Mouse (Mus musculus) limb, embryonic 10.5 days (tissue): ENCODE data around the gene Sord. TPM values are rescaled to one million over a fixed set of nuclear protein-coding genes. Genes with fewer than 3 reads are reported as not detected.

ENCODE experiments used
- DNase-seq: peaks from one replicate; pipeline ENCODE4 v3.0.0-alpha.2; 2017; ENCODE audit warnings: low spot score
- H3K27ac ChIP-seq: fragments of 300-500 bp; sonication (generic); 2 replicates; pipeline ENCODE4 v1.5.1; 2016; ENCODE audit warnings: mild to moderate bottlenecking
- H3K27me3 ChIP-seq: fragments of 300-500 bp; sonication (generic); 2 replicates; pipeline ENCODE4 v1.6.1; 2016; ENCODE audit warnings: low read depth, mild to moderate bottlenecking; ENCODE audit not compliant: poor library complexity, severe bottlenecking
- H3K36me3 ChIP-seq: fragments of 300-500 bp; sonication (generic); 2 replicates; pipeline ENCODE4 v1.6.1; 2016; ENCODE audit warnings: mild to moderate bottlenecking, moderate library complexity
- H3K4me1 ChIP-seq: fragments of 300-500 bp; sonication (generic); 2 replicates; pipeline ENCODE4 v1.6.1; 2016
- H3K4me3 ChIP-seq: fragments of 300-500 bp; sonication (generic); 2 replicates; pipeline ENCODE4 v1.5.1; 2016; ENCODE audit warnings: mild to moderate bottlenecking, moderate library complexity
- H3K9me3 ChIP-seq: fragments of 300-500 bp; sonication (generic); replicated peaks from 2 replicates; pipeline ENCODE4 v1.6.1; 2016; ENCODE audit warnings: mild to moderate bottlenecking
- WGBS: fragments of 180-500 bp; shearing (Covaris S2); methylation state at CpG from one replicate; pipeline ENCODE4 v1.1.7; 2016; 5-methylcytosine and 5-hydroxymethylcytosine counted together
- polyA plus RNA-seq: library from polyadenylated mRNA; unstranded; fragments of >200 nt; fragmentation: Nextera tagmentation; extraction: Ambion mirVana; gene quantifications from 2 replicates; pipeline ENCODE4 v1.2.1, GENCODE M21; 2016

The Sord gene
- polyA plus RNA-seq, 1 experiment from 2014 or later, result 15.4 TPM

DNA sequence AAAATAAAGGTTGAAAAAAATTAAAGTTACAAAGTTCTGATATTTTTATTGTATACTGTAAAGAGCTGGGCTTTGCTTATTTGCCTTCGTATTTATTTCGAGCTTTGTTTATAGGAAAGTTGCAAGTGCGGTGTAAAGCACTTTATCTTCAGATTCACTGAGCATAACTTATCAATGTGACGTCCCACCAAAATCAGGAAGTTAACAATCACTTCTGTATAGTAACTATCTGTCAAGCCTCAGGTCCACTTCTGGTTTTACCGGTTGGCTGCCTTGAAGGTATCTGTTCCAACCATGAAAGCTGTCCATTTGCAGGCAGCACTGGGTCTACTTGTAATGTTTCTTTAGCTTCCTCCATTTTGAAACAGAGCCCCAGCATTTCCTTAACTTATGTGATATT is 12.3 kb upstream of the Sord start:
- Histone ChIP-seq H3K4me1 (no peaks in the 10 kb centered on the region), H3K27ac (no peak overlapping the region), H3K9me3 (no peaks in the 10 kb centered on the region), H3K36me3 (no peaks in the 10 kb centered on the region), H3K4me3 (no peak overlapping the region), H3K27me3 (no peaks in the 10 kb centered on the region)
- no peak for DNase-seq
- 86% methylated on average over 5 of the region's 5 CpGs for WGBS

DNA sequence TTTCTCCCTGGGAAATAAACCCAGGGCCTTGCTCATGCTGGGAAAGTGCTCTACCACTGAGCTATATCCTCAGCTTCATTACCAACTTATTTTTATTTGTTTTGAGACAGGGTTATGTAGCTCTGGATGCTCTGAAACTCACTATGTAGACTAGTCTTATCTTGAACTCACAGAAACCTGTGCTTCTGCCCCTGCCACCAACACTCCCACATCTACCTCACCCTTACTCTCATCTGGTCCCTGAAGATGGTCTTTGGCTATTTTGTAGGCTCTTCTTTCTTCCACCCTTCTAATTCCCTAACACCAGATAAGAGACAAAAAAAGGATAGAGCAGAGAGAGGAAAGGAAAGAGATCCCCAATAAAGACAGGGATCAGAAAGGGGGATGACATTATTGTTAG is 10.9 kb upstream of the Sord start:
- H3K4me3 ChIP-seq, result no peak overlapping the region
- H3K27ac ChIP-seq, result no peak overlapping the region
- no peak for DNase-seq
- H3K4me1 ChIP-seq, result no peaks in the 10 kb centered on the region
- no peaks in the 10 kb centered on the region for H3K27me3 ChIP-seq
- no peaks in the 10 kb centered on the region for H3K9me3 ChIP-seq
- H3K36me3 ChIP-seq, result no peaks in the 10 kb centered on the region

DNA sequence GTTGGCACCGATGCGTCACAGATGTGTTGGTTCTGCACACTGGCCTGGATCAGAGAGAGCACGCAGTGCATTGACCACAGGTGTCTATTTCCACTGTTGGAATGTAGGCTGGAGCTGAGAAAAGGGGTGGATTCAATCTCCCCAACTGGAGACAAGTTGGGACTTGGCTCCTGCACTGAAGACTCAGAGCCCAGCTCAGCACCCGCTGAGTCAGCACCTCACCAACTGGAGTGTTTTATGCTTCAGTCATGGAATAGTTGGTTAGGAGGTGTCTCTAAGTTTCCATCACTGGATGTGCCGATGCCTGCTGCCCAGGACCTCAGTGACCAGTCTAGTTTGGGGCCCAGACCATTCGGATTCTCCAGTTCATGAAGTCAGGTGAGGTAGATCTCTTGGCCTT is 4.2 kb upstream of the Sord start:
- no peak for DNase-seq
- Histone ChIP-seq H3K9me3 (no peaks in the 10 kb centered on the region), H3K4me1 (peaks cover 11% of the 10 kb centered on the region), H3K27me3 (0 out of 2 replicates have a peak, but pooled peaks cover 2% of the 10 kb centered on the region), H3K27ac (no peak overlapping the region), H3K36me3 (no peaks in the 10 kb centered on the region), H3K4me3 (no peak overlapping the region)
- 87% methylated on average over 6 of the region's 6 CpGs for WGBS

DNA sequence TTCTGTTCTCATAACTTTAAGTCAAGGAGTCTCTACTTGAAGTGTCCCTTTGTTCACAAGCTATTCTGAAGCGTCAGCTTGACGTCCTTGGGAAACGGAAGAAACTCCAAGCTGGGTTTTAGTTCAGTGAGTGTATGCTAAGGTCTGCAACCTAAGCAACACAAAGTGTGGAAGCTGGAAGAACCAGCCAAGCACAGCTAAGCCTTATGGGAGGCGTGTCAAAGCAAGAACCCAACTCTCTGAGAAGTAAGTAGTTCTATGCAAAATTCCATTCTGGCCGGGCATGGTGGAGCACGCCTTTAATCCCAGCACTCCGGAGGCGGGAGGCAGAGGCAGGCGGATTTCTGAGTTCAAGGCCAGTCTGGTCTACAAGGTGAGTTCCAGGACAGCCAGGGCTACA is 2.9 kb upstream of the Sord start:
- Histone ChIP-seq H3K36me3 (no peaks in the 10 kb centered on the region), H3K4me1 (peaks cover 11% of the 10 kb centered on the region), H3K9me3 (no peaks in the 10 kb centered on the region), H3K27ac (no peak overlapping the region), H3K27me3 (0 out of 2 replicates have a peak, but pooled peaks cover 4% of the 10 kb centered on the region), H3K4me3 (no peak overlapping the region)
- 85% methylated on average over 9 of the region's 9 CpGs for WGBS
- no peak for DNase-seq

DNA sequence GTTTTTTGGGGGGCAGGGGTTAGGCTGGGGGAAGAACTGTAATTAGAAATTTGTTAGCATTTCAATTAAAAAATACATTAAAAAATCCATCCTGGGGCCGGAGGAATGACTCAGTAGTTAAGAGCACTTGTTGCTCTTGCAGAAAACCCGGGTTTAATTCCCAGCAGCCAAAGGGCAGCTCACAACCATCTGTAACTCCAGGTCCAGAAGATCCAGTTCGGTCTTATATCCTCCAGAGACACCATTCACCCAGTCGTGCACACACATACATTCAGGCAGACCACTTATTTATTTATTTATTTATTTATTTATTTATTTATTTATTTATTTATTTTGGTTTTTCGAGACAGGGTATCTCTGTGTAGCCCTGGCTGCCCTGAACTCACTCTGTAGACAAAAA is 1.2 kb upstream of the Sord start:
- no peak overlapping the region for H3K27ac ChIP-seq
- DNase-seq, result no peak
- 65% methylated on average over 5 of the region's 5 CpGs for WGBS

DNA sequence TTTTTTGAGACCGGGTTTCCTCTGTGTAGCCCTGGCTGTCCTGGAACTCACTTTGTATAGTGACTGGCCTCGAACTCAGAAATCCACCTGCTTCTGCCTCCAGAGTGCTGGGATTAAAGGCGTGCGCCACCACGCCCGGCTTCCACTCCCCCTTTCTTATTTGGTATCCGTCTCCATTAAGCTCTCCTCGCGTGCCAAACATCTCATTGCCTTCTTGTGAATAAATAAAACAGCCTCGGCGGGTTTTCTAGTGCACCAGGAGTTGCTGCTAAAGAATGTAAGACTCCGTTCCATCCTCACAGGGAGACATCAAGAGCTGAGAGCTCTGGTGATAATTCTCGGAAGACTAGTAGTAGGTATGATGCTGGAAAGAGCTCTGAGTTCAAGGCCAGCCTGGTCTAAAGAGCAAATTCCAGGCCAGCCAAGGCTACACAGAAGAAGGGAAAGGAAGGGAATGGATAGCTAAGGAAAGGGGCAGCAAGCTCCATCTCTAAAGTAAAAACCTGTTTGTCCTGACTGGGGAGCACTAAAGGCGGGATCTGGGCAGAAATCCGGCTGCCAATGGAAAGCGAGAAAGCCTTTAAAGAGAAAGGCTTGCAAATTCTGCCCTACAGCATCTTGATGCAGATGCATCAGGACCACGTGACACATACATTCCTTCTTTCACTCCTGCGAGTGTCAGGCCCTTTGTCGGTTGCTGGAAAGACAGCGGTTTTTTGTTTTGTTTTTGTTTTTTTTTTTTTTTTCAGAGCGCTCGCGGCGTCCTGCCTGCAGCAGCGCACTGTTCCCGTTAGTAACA is 591 bp upstream of the Sord start:
- peak; percentile 49 for DNase-seq
- Histone ChIP-seq H3K27ac (peak overlapping the region; percentile 68; the same call in 1 of the 2 replicates), H3K4me3 (peak overlapping the region; percentile 61), H3K27me3 (0 out of 2 replicates have a peak, but pooled peaks cover 4% of the 10 kb centered on the region), H3K4me1 (peaks cover 11% of the 10 kb centered on the region), H3K36me3 (no peaks in the 10 kb centered on the region), H3K9me3 (no peaks in the 10 kb centered on the region)
- 9% methylated on average over 26 of the region's 26 CpGs for WGBS

More for the DNA sequence above, 1.2 kb upstream of the Sord start:
- Histone ChIP-seq H3K9me3 (no peaks in the 10 kb centered on the region), H3K27me3 (0 out of 2 replicates have a peak, but pooled peaks cover 4% of the 10 kb centered on the region), H3K36me3 (no peaks in the 10 kb centered on the region), H3K4me3 (no peak overlapping the region), H3K4me1 (peaks cover 11% of the 10 kb centered on the region)

DNA sequence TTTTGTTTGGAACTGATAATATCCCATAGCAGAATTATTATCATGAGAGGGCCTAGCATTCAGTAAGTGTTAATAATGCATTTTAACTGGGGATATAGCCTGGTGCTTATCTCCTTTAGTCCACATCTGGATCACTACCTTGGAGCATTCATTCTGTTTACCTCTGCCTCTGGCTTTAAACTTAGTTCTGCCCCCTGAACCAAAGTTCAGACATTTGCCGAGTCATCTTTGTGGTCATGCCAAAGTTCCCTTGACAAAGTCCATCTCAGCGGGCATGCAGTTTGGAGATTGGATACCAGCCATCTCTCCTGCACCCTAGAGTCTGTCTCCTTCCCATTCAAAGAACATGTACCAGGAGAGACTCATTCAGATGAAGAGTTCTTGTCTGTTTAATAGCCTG is 876 bp downstream of the Sord start:
- Histone ChIP-seq H3K4me1 (peaks cover 11% of the 10 kb centered on the region), H3K27ac (no peak overlapping the region), H3K36me3 (no peaks in the 10 kb centered on the region), H3K9me3 (no peaks in the 10 kb centered on the region), H3K4me3 (peak overlapping the region; percentile 61; the same call in 1 of the 2 replicates), H3K27me3 (0 out of 2 replicates have a peak, but pooled peaks cover 4% of the 10 kb centered on the region)
- no peak for DNase-seq
- WGBS, result 81% methylated on average over 2 of the region's 2 CpGs

DNA sequence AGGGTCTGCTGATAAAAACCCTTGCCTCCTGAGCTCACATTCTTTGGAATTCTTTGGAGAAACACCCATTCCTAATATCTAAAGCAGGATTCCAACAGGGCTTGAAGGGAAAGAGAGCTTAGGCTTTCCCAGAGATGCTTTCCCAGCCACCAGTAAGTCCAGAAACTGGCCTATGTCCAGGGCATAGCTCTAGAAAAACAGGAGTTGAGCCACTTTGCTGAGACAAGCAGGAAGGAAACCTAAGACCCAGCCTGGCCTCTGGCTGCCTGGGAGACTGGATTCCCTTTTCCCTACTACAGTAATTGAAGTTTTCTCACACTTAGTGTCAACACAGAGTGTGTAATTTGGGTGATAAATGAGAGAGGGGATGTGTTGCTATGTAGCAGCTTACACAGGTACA is 1.8 kb downstream of the Sord start:
- no peak for DNase-seq
- H3K27me3 ChIP-seq, result 0 out of 2 replicates have a peak, but pooled peaks cover 4% of the 10 kb centered on the region
- H3K4me3 ChIP-seq, result no peak overlapping the region
- H3K27ac ChIP-seq, result no peak overlapping the region
- H3K36me3 ChIP-seq, result no peaks in the 10 kb centered on the region
- H3K9me3 ChIP-seq, result no peaks in the 10 kb centered on the region
- peaks cover 11% of the 10 kb centered on the region for H3K4me1 ChIP-seq

DNA sequence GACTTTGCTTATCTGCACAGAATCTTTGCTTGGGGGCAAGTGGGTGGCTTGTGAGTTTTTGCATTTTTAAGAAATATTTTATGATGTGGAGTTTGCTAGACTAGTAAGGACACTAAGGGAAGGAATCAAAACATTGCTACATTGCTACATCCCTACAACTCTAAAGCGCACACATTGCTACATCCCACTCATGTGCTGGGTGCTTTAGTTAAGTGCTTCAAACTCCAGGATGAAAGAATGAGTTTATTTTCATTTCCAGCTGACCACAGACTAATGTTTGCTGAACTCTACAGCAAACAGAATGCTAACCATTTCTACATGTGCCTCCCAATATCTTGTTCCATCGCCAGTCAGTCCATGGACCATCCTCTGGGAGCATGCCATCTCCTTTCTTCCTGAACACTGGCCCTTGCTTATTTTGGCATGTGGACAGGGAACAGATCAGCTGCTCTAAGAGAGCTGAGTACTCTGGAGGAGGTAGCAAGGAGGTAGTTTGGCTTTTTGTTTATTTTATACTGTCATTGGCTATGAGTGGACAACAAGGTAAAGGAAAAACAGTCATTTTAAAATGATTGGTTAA is 3.4 kb downstream of the Sord start:
- Histone ChIP-seq H3K9me3 (no peaks in the 10 kb centered on the region), H3K27me3 (0 out of 2 replicates have a peak, but pooled peaks cover 4% of the 10 kb centered on the region), H3K4me3 (no peak overlapping the region), H3K27ac (no peak overlapping the region), H3K4me1 (peaks cover 11% of the 10 kb centered on the region), H3K36me3 (no peaks in the 10 kb centered on the region)
- DNase-seq, result no peak
- WGBS, result 94% methylated on average over 2 of the region's 2 CpGs

DNA sequence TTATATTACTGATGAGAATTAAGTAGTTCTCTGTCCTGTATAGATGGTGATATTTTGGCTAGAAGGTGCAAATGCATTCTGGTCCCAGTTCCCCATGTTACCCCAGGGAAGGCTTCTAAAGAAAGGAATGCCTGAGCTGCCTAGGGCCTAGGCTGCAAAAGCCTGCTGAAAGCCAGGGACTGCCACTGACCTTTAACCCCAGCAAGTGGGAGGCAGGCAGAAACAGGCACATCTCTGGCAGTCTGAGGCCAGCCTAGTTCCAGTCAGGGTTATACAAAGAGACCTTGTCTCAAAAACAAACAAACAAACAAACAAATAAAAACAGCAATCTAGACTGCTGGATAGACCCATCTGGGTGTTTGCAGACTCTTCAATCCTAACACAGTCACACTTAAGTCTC is 6.2 kb downstream of the Sord start:
- Histone ChIP-seq H3K4me3 (no peak overlapping the region), H3K27me3 (no peaks in the 10 kb centered on the region), H3K9me3 (no peaks in the 10 kb centered on the region), H3K36me3 (no peaks in the 10 kb centered on the region), H3K4me1 (no peaks in the 10 kb centered on the region), H3K27ac (no peak overlapping the region)
- DNase-seq, result no peak

DNA sequence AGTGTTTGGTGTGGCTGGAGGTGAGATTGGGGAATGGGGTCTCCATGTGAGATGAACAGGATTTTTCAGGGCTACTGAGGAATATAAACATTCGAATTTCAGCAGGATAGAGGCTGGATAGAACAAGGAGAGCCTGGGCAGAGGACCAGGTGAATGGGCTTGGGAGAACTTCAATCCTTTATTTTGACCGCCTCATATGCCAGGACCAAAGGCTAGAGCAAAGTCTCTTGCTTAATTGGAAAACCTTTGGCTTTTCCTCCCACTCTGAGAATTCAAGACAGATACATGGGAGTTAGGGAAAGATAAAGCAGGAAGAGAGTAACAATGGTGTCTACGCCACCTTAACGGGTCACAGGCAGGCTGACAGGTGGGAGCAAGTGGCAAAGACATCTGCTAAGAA is 6.7 kb downstream of the Sord start:
- no peak for DNase-seq
- Histone ChIP-seq H3K4me3 (no peak overlapping the region), H3K4me1 (no peaks in the 10 kb centered on the region), H3K36me3 (no peaks in the 10 kb centered on the region), H3K27me3 (no peaks in the 10 kb centered on the region), H3K27ac (no peak overlapping the region), H3K9me3 (no peaks in the 10 kb centered on the region)
- 91% methylated on average over 4 of the region's 4 CpGs for WGBS

DNA sequence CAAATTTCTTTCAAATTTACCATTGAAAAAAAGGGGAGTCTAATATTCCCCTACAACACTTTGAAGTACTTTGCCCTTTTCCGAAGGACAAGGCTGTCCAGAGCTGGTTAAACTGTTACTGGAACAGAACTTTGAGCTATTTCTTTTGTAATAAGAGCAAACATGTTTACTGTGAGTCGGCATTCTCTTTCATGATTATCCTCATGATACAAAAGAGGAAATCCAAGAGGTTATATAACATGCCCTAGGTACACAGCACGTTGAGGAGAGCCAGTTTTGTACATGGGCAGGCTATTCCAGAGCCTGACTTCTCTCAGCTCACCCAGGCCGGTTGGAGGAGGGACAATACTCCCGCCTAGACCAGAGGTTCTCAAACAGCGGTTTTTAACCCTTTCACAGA is 7.4 kb downstream of the Sord start:
- Histone ChIP-seq H3K9me3 (no peaks in the 10 kb centered on the region), H3K27me3 (no peaks in the 10 kb centered on the region), H3K27ac (no peak overlapping the region), H3K4me1 (no peaks in the 10 kb centered on the region), H3K4me3 (no peak overlapping the region), H3K36me3 (no peaks in the 10 kb centered on the region)
- WGBS, result 76% methylated on average over 6 of the region's 6 CpGs
- DNase-seq, result no peak

DNA sequence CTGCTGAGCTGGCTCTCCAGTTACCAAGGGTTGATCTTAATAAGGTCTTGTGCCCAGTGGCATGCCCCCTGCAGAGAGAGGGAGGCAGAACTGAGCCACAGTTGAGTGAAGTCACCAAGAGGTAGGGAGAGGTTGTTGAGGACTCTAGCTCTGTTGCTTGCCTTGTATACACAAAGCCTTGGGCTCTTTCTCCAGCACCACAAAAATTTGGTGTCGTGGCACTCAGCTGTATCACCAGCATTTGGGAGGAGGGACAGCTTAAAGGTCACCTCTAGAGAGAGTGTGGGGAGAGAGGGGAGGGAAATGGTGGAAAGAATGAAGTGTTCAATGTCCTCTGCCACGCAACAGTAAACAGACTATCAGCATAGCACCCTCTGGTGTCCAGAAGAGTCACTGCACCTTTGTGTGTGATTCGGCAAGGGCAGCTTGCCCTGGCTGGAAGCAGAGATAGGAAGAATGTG is 9.2 kb downstream of the Sord start:
- WGBS, result 4% methylated on average over 3 of the region's 3 CpGs

More for the DNA sequence above, 9.2 kb downstream of the Sord start:
- Histone ChIP-seq H3K9me3 (no peaks in the 10 kb centered on the region), H3K27ac (0 out of 2 replicates have a peak overlapping the region, but pooled peaks have one; percentile 9), H3K4me1 (no peaks in the 10 kb centered on the region), H3K36me3 (no peaks in the 10 kb centered on the region), H3K4me3 (no peak overlapping the region), H3K27me3 (no peaks in the 10 kb centered on the region)
- peak; percentile 69 for DNase-seq
